Mouse (Mus musculus): ENCODE measurements at regions not wholly inside any gene's neighbourhood (a gene's known extent, or its start where the extent isn't known, plus 50 kb on each side); places are given as distances from the start of the nearest gene placed in this dataset.

DNA sequence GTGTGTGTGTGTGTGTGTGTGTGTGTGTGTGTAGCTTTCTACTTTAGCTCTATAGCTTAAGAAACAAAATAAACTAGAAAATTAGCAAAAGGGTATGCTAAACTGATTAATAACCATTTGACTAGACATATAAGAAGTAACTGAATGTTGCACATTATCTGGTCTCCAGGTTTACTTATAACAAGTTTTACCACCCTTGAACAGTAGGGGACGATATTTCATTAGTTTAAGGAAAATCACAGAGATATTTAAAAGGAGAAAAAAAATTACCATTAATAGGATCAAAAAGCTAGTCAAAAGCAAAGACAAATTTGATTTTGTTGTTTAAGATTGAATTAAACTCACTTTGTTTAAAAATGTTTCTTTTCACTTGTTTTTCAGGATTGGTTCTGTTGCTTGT lies 349.5 kb upstream of the Itga1 start:
- in situ Hi-C loops (cut with MboI, MseI), result no loop called here

DNA sequence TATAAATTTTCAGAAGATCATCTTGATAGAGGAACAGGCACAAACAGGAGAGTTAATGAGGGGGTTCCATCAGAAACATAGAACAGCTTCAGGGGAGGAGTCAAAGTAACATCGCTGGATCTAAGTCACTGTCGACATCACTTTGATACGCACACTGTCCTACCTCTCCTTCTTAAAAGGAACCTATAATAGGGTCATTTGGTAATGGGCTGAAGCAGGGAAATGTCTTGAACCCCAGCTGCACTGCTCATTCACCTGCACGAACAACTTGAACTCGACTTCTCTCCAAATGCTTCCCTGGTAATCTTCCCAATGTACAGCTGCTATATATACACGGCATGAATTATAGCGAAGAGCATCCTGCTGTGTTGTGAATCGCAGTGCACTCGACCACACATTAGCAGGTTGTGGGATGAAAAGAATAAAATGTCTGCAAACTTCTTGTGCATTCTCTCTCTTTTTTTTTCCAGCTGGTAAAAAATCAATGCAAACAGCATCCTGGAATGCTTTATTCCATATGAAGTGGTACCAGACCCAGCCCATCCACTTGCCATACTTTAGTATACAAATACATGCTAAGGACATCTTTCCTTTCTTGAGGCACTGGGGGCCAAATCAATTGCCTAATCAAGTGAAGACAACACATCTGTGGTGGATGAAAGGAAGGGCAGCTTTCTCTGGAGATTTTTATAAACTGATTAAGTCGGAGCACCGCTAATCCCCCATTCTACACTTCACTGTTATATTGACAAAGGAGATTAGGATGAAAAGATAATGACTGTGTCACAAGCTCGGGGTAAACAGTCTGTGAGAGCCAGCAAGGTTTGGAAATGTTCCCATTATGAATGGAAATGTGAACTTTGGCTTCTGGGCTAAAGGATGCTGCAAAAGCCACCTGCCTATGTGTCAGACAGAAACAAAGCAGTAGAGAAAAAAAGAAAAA lies 325.6 kb upstream of the Itga1 start:
- in situ Hi-C loops (cut with MboI, MseI), result no loop called here

DNA sequence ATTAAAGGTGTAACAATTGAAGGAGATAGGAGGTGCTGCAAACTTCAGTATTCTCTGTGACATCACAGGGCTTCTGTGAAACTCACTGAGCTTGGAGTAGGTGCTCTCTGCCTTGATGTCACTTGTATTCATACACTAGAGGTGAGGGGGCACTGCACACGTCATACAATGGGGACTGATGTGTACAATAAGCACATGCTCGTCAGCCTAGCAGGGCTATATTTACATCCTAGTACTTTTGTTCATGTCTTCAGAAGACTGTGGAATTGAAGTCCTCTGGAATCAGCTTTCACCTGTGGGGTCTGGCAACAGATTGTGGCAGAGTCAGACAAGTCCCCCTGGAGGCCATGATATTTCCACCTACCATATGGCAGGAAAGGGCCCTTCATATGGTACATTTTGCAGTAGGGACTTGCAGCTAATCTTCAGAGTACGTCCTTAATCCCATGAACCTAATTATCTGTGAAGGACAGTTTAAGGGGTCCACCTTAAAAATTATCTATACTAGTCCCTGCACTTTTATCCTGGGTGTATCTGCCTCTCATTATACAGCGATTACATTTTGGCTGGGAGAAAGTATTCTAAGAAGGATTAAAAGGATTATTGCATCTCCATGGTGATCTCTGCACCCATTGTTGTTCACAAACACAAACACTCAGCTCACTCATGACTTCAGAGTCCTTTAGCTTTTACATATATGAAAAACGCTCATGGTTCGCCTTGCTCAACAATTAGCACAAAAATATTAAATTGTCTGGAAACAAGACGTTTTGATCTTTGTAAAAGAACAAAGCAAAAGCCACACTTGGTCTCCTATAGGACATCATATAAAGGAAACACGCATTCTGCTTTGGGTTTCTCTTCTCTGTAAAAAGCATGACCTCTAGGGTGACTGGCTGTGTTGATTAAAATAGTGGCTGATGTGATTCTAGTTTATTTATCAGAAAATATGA lies 324.1 kb upstream of the Itga1 start:
- in situ Hi-C loops (cut with MboI, MseI), result no loop called here

DNA sequence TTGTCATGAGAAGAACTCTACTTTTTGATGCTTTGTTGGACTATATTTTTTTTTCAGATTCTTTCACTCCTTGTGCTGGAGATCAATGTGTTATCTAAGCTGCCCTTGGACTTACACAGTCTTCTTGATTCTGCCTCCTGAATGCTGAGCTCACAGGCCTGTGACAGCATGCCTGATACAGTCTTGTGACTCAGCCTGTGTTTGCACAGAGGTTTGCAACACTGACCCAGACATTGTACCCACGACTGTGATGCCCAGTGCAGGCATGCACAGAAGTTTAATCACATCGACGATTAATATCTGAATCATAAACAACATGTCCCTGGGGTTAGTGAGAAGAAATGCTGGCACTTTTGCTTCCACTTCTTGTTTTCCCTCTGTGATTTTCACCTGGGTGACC lies 322.0 kb upstream of the Itga1 start:
- in situ Hi-C loops (cut with MboI, MseI), result no loop called here

DNA sequence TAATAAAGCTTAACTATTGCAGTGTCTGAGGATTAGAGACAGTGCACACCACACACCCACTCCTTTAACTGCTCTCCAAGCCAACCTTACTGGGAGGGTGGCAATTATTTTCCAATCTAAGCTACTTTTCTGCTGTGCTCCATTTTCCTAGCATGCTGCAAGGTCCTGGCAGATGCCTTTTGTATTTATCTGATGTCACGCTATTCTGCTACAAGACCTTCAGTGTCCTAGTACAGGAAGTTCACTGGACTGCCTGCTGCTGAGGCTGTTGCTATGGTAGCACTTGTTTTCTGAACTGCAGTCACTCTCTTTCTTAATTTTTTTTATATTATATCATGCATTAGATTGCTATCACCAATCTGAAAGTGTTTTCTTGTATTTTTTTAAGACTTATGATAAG lies 319.7 kb upstream of the Itga1 start:
- in situ Hi-C loops (cut with MboI, MseI), result no loop called here

DNA sequence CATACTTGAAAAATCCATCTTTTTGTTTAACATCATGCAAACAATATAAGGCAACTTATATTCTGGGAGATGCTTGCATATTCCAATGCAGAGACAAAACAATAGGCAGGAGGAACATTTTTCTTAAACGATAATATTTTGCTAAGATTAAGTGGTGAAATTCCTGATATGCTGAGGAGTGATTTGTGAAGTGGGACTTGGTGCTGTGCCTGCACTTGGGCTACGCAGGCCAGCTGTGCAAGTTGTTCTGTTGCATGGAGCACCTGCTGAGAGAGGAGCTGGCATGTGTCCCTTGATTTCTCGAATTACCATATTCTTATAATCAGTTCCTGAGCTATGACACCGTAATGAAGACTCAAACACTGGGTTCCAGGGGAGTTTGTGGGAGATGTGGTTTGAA lies 316.1 kb upstream of the Itga1 start:
- in situ Hi-C loops (cut with MboI, MseI), result no loop called here

DNA sequence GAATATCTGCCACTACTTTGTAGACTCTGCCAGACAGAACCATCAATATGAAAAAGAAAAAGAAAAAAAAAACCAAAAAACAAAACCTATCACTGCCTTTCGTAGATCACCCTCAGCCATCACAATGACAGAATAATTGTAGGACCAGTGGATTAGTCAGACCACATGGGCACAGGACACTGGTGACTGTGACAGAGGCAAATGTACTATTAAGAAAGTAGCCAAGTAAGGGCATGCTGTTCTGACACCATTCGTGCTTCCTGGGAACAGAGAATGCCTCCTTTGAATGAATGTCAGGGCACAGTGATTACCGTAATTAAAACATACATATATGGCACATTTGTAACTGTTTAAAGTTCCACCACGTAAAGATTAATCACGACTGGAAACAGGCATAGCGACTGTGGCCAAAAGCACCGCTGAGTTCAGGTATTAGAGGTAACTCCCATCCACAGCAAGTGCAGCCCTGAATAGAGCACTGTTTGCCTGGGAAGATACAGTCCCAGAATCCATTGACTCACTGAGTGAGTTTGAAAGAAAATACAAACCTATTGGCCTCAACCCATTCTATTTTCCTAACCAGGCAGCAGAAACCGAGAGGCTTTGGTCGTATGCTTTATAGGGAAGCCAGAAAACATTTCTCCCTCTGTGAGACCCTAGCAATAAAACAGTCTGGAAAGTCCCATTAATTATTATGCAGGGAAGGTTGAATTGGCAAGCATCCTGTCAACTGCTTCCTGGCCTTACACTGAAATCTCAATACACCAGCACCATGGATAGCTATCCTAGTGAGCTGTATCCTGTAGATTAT lies 312.2 kb upstream of the Itga1 start:
- in situ Hi-C loops (cut with MboI, MseI), result no loop called here

DNA sequence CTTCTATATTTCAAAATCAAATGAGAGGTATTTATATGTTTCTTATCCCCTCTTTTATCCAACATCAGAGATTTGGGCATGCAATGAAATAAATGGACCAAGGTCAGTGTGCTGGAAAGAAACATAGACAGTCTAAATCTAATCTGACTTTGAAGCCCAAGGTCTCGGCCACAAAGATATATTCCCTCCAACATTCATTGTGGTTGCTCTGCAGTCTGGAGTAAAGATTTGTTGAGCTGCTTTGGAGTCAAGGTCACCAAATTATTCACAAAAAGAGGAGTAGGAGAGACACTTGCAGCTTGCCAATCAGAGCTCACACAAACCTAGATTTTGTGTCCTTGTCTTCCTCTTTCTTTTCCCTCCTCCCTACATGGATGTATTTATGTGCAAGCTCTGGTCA lies 304.2 kb upstream of the Itga1 start:
- in situ Hi-C loops (cut with MboI, MseI), result no loop called here

DNA sequence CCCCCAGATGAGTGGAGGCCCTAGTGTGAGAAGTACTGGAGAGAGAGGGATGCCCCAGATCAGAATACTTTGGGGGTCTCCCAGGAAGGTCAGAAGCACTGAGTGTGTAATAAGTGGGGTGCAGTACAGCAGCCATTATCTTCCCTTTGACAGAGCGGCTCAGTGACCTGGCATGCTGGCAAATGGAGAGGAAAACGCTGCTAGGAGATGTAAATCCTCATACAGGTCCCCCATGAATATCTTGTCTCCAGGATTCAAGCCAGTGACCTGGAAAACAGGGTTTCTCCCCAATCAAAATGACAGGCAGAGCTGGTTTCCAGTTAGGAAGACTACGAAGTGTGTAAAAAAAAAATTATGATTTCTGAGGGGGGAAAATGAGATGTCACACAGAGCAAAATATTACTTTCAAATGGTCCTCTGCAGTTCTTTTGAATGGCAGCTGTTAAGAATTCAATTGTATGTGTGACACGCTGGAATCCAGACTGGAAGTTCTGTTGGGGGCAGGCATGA lies 299.0 kb upstream of the Itga1 start:
- in situ Hi-C loops (cut with MboI, MseI), result no loop called here

DNA sequence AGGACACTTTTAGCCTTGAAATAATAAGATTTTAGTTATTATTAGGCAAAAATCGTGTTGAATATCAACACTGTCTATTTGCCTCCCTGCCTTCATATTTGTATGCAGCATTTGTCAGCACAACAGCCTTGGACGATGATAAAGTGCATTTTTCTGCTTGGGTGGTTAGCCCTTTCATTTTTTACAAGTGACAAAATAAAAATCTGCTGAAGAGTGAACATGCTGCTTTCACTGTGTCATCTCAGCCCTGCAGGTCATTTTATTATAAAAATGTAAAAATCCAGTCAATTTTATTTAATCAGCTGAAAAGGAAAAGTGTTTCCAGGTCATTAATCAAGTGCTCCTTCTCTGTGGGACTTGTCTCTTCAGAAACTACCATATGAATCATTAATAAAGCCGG lies 277.9 kb upstream of the Itga1 start:
- in situ Hi-C loops (cut with MboI, MseI), result no loop called here

DNA sequence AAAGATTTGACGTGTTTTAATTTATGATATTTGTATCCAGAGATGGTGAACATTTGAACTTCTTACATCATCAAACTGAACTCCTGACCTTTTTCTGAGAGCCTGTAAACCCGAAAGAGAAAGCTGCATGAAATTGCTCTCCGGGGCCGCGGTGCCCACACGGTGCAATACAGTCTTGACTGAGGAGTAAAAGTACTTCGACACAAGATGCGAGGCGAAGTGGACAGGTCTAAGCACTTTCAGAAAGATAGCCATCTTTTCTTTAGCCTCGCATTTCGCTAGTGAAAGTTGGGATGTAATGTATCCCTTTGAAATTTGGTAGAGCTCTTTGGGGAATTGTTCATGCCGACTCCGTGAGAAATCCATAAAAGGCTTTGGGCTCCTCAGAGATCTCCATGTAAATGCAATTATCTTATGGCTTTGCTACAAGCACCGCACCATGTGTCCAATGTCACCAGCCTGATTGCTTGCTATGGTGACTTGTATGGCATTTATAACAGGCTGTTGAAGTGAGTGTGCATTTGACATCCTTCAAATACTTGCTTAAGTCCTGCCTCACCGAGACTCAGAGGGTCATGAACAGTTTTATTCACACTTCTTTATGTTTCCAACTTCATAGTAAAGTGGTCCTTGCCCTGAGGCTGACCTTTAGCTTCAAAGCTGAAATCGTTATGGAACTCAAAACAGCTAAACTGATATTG lies 274.6 kb upstream of the Itga1 start:
- in situ Hi-C loops (cut with MboI, MseI), result no loop called here

DNA sequence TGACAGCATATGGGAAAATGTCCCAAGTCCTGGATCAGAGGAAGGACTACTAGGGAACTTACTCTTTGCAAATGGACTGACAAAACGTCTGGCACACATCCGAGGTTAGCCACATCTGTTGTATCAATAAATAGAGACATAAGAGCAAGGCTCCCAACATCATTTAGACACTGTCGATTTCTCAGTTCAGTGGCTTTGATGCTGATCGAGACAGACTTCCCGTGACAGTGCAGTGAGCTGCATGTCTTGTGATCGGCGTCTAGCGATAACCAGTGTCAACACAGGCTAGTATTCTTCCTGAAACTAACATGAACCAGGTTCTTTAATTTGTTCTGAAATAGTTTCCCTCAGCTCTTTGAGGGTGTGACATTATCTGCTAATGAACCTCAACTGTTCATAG lies 259.7 kb upstream of the Itga1 start:
- in situ Hi-C loops (cut with MboI, MseI), result no loop called here

DNA sequence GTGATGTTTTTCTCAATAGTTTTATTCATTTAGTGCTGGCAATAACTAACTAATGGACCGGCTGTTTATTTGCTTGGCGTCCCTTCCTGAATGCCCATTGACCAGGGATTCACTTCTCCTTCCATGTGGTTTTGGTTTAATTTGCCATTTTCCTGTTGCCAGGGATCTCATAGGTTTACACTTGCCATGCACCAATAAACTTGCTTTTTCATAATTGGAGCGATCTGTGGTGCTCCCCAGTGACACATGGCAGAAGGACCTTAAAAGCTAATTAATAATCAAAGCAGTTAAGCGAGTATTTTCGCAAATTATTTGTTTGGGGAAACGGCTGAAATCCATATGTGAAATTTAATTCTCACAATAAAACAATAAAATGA lies 245.2 kb upstream of the Itga1 start:
- in situ Hi-C loops (cut with MboI, MseI), result no loop called here

DNA sequence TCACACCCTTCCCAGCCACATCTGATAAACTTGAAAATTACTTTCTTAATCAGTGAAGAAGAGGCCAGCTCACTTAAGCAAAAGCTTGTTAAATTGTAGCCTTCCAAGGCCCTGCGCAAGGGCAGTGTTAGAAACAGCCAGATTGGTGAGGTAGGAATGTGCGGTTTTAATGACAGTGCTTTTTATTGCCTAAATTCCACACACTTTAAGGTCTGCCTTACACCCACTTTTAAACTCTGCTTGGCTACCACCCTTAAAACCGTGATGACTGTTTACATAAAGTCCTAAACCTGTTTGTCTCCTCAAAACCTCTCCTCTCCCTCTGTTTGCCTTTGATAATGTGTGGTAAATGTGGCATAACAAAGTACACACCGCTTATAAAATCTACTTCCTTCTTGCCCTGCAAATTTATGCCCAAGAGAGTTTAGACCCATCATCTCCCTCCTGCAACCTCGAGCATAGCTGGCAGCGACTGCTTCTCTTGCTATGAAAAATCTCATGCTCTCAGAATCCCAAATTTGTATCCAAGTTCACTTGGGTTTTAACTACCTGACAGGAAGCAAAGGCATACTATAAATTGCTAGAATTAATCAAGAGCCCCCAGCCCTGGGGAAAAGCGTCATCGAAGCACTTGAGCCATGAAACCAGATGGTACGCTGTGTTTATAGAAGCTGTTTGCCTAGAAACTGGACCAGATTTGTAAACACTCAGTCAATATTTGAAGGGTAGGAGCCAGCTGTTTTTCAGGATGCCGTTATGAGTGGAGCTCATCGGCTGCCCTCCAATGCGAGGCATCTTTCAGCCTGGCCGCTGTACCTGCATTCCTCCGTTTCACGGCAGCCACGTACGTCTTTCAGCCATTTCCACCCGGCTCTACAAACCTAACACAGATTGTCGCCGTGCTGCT lies 244.6 kb upstream of the Itga1 start:
- in situ Hi-C loops (cut with MboI, MseI), result no loop called here

DNA sequence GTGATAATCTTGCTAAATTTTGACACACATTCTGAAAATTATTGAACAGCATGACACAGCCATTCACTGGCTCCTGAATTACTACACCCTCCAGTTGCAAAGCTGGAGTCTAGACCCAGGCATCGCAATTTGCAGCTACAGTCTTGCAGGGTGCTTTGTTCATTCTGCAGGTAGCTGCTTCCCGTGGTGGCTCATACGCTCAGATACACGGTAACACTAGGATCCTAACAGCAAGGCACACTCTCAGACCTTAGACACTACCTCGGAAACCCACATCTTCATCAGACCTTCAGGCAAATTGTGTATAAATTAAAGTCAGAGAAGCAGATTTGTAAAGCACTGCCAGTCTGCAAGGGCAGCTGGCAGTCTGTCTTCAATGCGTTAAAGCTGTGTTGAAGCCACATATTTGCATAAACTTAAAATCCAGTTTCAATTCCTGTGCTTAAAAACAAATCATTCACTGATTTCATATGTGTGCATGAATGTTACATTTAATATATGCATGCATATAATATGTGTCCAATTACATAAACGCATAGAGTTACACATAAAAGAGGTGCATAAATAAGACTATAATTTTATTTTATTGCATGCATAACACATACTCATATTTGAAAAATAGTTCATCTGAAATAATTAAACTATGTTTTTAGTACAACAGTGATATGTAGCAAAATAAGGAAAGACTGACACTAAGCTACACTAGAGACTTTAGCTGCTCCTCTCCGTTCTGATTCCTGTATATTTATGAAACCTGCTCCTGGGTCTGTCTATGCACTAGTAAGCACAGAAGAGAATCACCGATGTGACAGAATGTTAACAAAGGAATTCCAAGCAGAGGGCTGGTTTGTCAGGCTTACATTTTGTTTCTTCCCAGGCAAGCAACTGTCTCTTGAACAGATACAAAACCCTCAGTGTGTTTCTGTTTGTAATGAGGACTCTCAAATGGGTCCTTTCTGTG lies 227.5 kb upstream of the Itga1 start:
- in situ Hi-C loops (cut with MboI, MseI), result no loop called here

DNA sequence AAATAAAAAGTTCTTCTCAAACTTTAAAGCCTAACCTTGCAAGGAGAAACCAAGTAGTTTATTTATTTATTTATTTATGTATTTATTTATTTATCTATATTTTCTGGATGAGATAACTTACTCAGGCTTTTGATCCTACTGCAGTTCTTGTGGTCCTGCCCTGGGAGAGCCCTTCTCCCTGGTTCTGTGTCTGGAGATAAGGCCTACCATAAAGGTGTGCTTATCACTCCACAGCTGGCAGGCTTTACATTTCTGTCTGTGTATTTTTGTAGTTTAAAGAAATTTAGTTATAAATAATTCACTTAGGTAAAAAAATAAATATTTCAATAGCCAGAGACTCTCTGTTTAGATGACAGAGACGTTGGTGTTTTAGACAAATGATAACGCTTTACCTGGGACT lies 224.5 kb upstream of the Itga1 start:
- in situ Hi-C loops (cut with MboI, MseI), result no loop called here

DNA sequence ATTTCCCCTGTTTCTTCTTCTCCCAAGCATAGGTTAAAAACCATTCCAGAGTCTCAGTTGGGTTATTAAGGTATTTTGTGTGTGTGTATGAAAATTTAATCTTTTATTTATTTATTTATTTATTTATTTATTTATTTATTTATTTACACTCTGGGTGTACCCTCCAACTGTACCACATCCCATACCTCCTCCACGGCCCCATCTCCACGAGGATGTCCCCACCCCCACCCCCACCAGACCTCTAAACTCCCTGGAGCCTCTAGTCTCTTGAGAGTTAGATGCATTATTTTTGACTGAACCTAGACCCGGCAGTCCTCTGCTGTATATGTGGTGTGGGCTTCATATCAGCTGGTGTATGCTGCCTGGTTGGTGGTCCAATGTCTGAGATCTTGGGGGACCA lies 214.9 kb upstream of the Itga1 start:
- in situ Hi-C loops (cut with MboI, MseI), result no loop called here

DNA sequence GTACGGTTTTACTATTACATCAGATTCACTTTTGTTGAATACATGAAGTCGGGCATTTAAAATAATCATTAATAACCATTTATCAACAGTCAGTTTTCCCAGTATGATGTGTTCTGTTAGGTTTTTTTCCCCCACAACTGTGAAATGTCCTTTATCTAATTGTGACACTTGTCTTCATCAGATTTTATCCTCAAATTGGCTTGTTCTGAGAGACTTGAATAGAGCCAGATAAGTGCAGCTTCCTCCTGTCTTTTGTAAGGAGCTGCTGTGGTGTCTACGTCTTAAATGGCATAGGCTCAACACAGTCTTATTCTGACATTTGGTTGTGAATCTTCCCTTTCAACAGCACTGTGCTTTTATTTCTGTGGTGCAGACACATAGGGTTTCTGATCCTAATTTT lies 206.8 kb upstream of the Itga1 start:
- in situ Hi-C loops (cut with MboI, MseI), result no loop called here

DNA sequence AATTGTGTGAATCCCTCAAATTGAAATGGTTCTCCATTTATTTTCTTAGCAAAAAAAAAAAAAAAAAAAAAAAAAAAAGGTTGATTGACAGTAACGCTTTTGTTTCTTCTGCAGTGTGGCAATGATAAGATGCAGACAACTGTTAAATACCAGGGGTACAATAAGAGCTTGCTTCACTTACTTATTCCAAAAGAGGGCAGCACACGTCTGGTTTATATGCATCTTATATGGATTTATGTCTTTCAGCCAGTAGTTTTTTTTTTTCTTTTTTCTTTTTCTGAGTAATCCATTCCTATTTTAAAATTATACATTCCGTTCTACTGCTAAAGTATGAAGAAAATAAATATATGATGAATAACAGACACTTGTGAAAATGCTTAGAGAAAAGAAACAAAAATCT lies 185.6 kb upstream of the Itga1 start:
- in situ Hi-C loops (cut with MboI, MseI), result no loop called here
